Mouse (Mus musculus) pancreas, adult 10 weeks (tissue): Measurements from ENCODE around the gene Lce1a1. TPM values are rescaled to one million over a fixed set of nuclear protein-coding genes. Genes with fewer than 3 reads are reported as not detected.

ENCODE experiments used
- polyA plus RNA-seq: library from polyadenylated mRNA; stranded (reverse); fragments of 350-450 nt; fragmentation: Illumina TruSeq; extraction: RNeasy Lipid Tissue Mini Kit (QIAGEN cat#74804); gene quantifications from one replicate; pipeline ENCODE4 v1.2.3, GENCODE M21; 2015; ENCODE audit warnings: low read depth, low replicate concordance; ENCODE audit not compliant: insufficient read depth

Lce1a1 gene
- polyA plus RNA-seq = not detected

GRCm38 (mm10) chr3:92648207-92648606, at the start of gene Lce1a1:
Gene Lce1a1, minus strand, starts transcription at chr3:92648307.

GRCm38 (mm10) chr3:92687110-92687509, 39.0 kb upstream of the Lce1a1 start, which contains the start of gene Lce1d:
Gene Lce1d, minus strand, starts transcription at chr3:92687210.

GRCm38 (mm10) chr3:92678947-92679346, 30.8 kb upstream of the Lce1a1 start, which contains the start of gene Lce1c:
Gene Lce1c, plus strand, starts transcription at chr3:92679247.

GRCm38 (mm10) chr3:92670215-92670614, 22.1 kb upstream of the Lce1a1 start, which contains the start of gene Lce1a2:
Gene Lce1a2, minus strand, starts transcription at chr3:92670315.

GRCm38 (mm10) chr3:92656826-92657225, 8.7 kb upstream of the Lce1a1 start, which contains the start of gene Lce1b:
Gene Lce1b, minus strand, starts transcription at chr3:92656926.

GRCm38 (mm10) chr3:92621560-92621959, 26.5 kb downstream of the Lce1a1 start, which contains the start of gene Lce6a:
Gene Lce6a, minus strand, starts transcription at chr3:92621660.

GRCm38 (mm10) chr3:92607392-92607791, 40.7 kb downstream of the Lce1a1 start, which contains the start of gene 2210017I01Rik:
Gene 2210017I01Rik, minus strand, starts transcription at chr3:92607492.

Other genes with a start within 250 kb of the Lce1a1 start
- gene Sprr2i, start 240.3 kb downstream of the Lce1a1 start, polyA plus RNA-seq = not detected
- gene Sprr2j-ps, start 230.2 kb downstream of the Lce1a1 start, polyA plus RNA-seq = not detected
- gene Gm9774, start 218.9 kb downstream of the Lce1a1 start, polyA plus RNA-seq = not detected
- not detected for gene Sprr2k, start 215.7 kb downstream of the Lce1a1 start, polyA plus RNA-seq
- gene Sprr1b, start 209.5 kb downstream of the Lce1a1 start, polyA plus RNA-seq = not detected
- gene Sprr3, start 189.6 kb downstream of the Lce1a1 start, polyA plus RNA-seq = not detected
- not detected for gene Sprr1a, start 162.4 kb downstream of the Lce1a1 start, polyA plus RNA-seq
- gene Sprr4, start 147.8 kb downstream of the Lce1a1 start, polyA plus RNA-seq = not detected
- gene 2310046K23Rik, start 113.8 kb downstream of the Lce1a1 start, polyA plus RNA-seq = not detected
- gene Ivl, start 74.6 kb downstream of the Lce1a1 start, polyA plus RNA-seq = not detected
- gene Smcp, start 59.3 kb downstream of the Lce1a1 start, polyA plus RNA-seq = not detected
- gene 2210017I01Rik, start 40.8 kb downstream of the Lce1a1 start, polyA plus RNA-seq = not detected
- gene Lce6a, start 26.6 kb downstream of the Lce1a1 start, polyA plus RNA-seq = not detected
- not detected for gene Lce1b, start 8.6 kb upstream of the Lce1a1 start, polyA plus RNA-seq
- gene Lce1a2, start 22.0 kb upstream of the Lce1a1 start, polyA plus RNA-seq = not detected
- gene Lce1c, start 30.9 kb upstream of the Lce1a1 start, polyA plus RNA-seq = not detected
- not detected for gene Lce1d, start 38.9 kb upstream of the Lce1a1 start, polyA plus RNA-seq
- gene Lce1e, start 60.8 kb upstream of the Lce1a1 start, polyA plus RNA-seq = not detected
- gene Lce1f, start 72.0 kb upstream of the Lce1a1 start, polyA plus RNA-seq = not detected
- gene Gm38119, start 90.8 kb upstream of the Lce1a1 start, polyA plus RNA-seq = not detected
- not detected for gene Lce1g, start 104.0 kb upstream of the Lce1a1 start, polyA plus RNA-seq
- gene Lce1h, start 116.8 kb upstream of the Lce1a1 start, polyA plus RNA-seq = not detected
- gene Lce1i, start 130.6 kb upstream of the Lce1a1 start, polyA plus RNA-seq = not detected
- gene Lce1j, start 142.2 kb upstream of the Lce1a1 start, polyA plus RNA-seq = not detected
- gene Lce1k, start 159.6 kb upstream of the Lce1a1 start, polyA plus RNA-seq = not detected
- gene Kprp, start 178.9 kb upstream of the Lce1a1 start, polyA plus RNA-seq = not detected
- not detected for gene Lce1l, start 203.0 kb upstream of the Lce1a1 start, polyA plus RNA-seq
- not detected for gene 2310050C09Rik, start 221.9 kb upstream of the Lce1a1 start, polyA plus RNA-seq